Mouse (Mus musculus) hindbrain, embryonic 11.5 days (tissue): ENCODE measurements around the gene Gtf2i. TPM values are rescaled to one million over a fixed set of nuclear protein-coding genes. Genes with fewer than 3 reads are reported as not detected.
"Not testable (repeated sequence)": the region's sequence is repeated elsewhere in the genome, so short reads cannot be mapped to it uniquely, and the experiment has no call there.

Source experiments
- ATAC-seq: fragments of 200-750 bp; cut with Nextera tagmentation; 2 replicates; pipeline ENCODE4 v1.8.0; 2017; ENCODE audit warnings: mild to moderate bottlenecking, moderate TSS enrichment, moderate library complexity; ENCODE audit not compliant: low FRiP score
- DNase-seq: peaks from one replicate; pipeline ENCODE4 v3.0.0-alpha.2; 2015; ENCODE audit warnings: low spot score
- H3K27ac ChIP-seq: fragments of 300-500 bp; sonication (generic); 2 replicates; pipeline ENCODE4 v1.5.1; 2014; ENCODE audit warnings: mild to moderate bottlenecking, low read depth, low read length
- H3K27me3 ChIP-seq: fragments of 300-500 bp; sonication (generic); 2 replicates; pipeline ENCODE4 v1.6.1; 2014; ENCODE audit warnings: mild to moderate bottlenecking, low read length, moderate library complexity, mixed read lengths; ENCODE audit not compliant: control insufficient read depth, insufficient read depth
- H3K36me3 ChIP-seq: fragments of 300-500 bp; sonication (generic); 2 replicates; pipeline ENCODE4 v1.6.1; 2014; ENCODE audit warnings: mild to moderate bottlenecking, low read length, moderate library complexity, mixed read lengths; ENCODE audit not compliant: control insufficient read depth, insufficient read depth
- H3K4me1 ChIP-seq: fragments of 300-500 bp; sonication (generic); replicated peaks from 2 replicates; pipeline ENCODE4 v1.6.1; 2014; ENCODE audit warnings: low read length, mixed read lengths; ENCODE audit not compliant: control insufficient read depth, insufficient read depth
- H3K4me2 ChIP-seq: fragments of 300-500 bp; sonication (generic); replicated peaks from 2 replicates; pipeline ENCODE4 v1.6.1; 2014; ENCODE audit warnings: mild to moderate bottlenecking, low read depth, low read length
- H3K4me3 ChIP-seq: fragments of 300-500 bp; sonication (generic); 2 replicates; pipeline ENCODE4 v1.5.1; 2014; ENCODE audit warnings: low read depth, low read length
- H3K9ac ChIP-seq: fragments of 300-500 bp; sonication (generic); 2 replicates; pipeline ENCODE4 v1.6.1; 2014; ENCODE audit warnings: low read depth, low read length
- H3K9me3 ChIP-seq: fragments of 300-500 bp; sonication (generic); 2 replicates; pipeline ENCODE4 v1.6.1; 2016; ENCODE audit warnings: low read length; ENCODE audit not compliant: control insufficient read depth
- WGBS: fragments of 180-500 bp; shearing (Covaris S2); extraction: QIAGEN DNeasy Blood & Tissue Kit; methylation state at CpG from one replicate; pipeline ENCODE4 v1.1.7; 2014; 5-methylcytosine and 5-hydroxymethylcytosine counted together
- polyA plus RNA-seq: library from polyadenylated mRNA; unstranded; fragments of >200 nt; fragmentation: Nextera tagmentation; extraction: Ambion mirVana; gene quantifications from 2 replicates; pipeline ENCODE4 v1.2.1, GENCODE M21; 2014

The Gtf2i gene
- polyA plus RNA-seq = 178 and 181 TPM in 2 replicates

DNA sequence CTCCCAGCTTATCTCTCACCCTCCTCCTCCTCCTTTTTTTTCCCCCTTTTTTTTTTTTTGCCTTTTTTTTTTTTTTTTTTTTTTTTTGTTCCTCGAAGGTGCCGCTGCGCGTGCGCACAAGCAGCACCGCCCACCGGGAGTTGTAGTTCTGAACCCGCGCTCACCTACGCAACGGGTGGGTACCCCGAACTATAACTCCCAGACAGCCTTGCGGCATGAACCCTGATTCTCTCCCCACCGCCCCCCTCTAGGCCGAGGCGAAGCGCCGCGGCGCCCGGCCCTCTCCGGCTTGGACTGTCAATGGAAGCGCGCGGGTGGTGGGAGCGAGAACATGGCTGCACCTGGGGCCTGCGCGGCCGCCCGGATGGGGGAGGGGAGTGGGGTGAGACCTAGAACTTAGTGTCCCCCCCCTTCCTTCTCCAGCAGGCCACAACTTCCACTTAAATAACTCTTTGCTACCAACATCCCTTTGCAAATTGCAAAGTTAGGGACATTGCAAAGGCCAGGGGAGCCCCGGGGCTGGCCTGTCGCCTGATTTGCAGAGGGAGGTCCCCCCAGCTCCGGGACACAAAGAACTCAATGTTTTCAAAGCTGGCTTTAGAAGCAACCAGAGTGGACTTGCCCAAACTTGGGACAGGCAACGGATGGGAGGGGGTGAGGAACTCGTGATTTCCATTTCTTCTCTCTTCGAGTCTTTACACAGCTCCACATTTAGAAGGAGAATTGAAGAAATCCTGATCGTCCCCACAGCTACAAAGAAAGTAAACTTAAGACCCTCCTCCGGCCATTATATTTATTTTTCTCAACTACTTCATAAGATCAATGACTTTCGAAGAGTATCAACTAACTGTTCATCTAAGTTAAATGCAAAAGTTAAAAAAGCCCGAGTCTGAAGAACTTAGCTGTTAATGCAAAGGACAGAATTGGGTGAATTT, at the start of gene Gtf2i:
Gene Gtf2i (minus strand): TSS at position 73 of the 935 bp plus-strand sequence.
- DNase-seq = peak; percentile 96
- Histone ChIP-seq H3K27ac (peak within 1 kb of the TSS; percentile 99), H3K9me3 (no peaks in the 10 kb centered on the region), H3K27me3 (no peaks in the 10 kb centered on the region), H3K4me2 (peak within 1 kb of the TSS; percentile 70), H3K36me3 (peaks cover 3% of the 10 kb centered on the region; the same call in 1 of the 2 replicates), H3K4me3 (peak within 1 kb of the TSS; percentile 94), H3K9ac (peak within 1 kb of the TSS; percentile 100), H3K4me1 (no peaks in the 10 kb centered on the region; the same call in 1 of the 2 replicates)
- ATAC-seq = peak; percentile 93
- WGBS = under 1% methylated on average over 35 of the region's 40 CpGs

DNA sequence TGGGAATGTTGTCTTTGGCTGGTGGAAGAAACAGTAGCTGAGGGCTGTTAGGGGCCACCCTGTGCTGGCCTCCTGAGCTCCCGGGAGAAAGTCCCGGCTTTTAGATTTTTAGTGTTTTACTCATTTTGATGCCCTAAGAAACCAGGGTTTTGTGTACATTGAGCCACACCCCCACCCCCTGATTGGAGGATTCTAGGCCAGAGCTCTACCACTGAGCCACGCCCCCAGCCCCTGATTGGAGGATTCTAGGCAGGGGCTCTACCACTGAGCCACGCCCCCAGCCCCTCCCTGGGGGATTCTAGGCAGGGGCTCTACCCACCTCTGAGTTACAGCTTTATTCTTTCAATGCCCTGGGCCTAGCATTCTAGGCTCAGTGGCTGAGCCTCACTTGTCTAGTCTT, 44.5 kb upstream of the Gtf2i start:
- no peak overlapping the region for H3K4me2 ChIP-seq
- no peak overlapping the region for H3K9ac ChIP-seq
- DNase-seq (no peak), ATAC-seq (no peak)
- no peaks in the 10 kb centered on the region for H3K9me3 ChIP-seq
- H3K4me3 ChIP-seq = no peak overlapping the region
- WGBS = 87% methylated on average over 4 of the region's 4 CpGs
- H3K4me1 ChIP-seq = no peaks in the 10 kb centered on the region
- H3K27ac ChIP-seq = no peak overlapping the region
- no peaks in the 10 kb centered on the region for H3K27me3 ChIP-seq
- peaks cover 12% of the 10 kb centered on the region for H3K36me3 ChIP-seq

DNA sequence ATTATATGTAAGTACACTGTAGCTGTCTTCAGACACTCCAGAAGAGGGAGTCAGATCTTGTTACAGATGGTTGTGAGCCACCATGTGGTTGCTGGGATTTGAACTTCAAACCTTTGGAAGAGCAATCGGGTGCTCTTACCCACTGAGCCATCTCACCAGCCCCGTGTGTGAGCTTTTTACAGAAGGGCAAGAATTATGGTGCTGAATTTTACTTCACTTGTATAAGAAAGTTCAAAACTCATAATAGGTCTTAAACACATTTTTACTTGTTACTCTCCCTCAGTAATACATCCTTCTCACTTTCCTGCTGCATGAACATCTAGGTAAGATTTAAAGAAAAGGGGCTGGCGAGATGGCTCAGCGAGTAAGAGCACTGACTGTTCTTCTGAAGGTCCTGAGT, 40.8 kb upstream of the Gtf2i start:
- H3K36me3 ChIP-seq, H3K4me3 ChIP-seq, H3K27ac ChIP-seq, ATAC-seq, H3K4me2 ChIP-seq, H3K9ac ChIP-seq, H3K9me3 ChIP-seq, DNase-seq, H3K4me1 ChIP-seq, H3K27me3 ChIP-seq: not testable (repeated sequence)
- 86% methylated on average over 4 of the region's 4 CpGs for WGBS

DNA sequence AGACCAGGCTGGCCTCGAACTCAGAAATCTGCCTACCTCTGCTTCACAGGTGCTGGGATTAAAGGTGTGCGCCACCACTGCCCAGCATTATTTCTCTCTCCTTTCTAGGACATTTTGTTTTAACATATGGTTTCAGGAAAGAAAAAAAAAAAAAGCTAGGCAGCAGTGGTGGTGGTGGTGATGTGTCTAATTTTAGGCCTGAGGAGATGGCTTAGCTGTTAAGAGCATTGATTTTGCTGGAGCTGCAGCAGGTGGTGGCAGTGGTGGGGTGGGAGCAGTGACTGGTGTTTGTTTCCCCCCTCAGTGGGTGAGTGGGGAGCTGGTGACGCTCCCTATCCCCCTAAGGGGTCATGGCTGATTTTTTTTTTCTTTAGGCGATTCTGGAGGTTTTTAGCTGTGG, 38.6 kb upstream of the Gtf2i start:
- Histone ChIP-seq H3K4me2 (no peak overlapping the region), H3K4me3 (no peak overlapping the region), H3K9ac (no peak overlapping the region), H3K27ac (no peak overlapping the region), H3K9me3 (no peaks in the 10 kb centered on the region), H3K4me1 (no peaks in the 10 kb centered on the region), H3K27me3 (no peaks in the 10 kb centered on the region), H3K36me3 (no peaks in the 10 kb centered on the region)
- DNase-seq = no peak
- ATAC-seq = no peak
- WGBS = 82% methylated on average over 4 of the region's 4 CpGs

DNA sequence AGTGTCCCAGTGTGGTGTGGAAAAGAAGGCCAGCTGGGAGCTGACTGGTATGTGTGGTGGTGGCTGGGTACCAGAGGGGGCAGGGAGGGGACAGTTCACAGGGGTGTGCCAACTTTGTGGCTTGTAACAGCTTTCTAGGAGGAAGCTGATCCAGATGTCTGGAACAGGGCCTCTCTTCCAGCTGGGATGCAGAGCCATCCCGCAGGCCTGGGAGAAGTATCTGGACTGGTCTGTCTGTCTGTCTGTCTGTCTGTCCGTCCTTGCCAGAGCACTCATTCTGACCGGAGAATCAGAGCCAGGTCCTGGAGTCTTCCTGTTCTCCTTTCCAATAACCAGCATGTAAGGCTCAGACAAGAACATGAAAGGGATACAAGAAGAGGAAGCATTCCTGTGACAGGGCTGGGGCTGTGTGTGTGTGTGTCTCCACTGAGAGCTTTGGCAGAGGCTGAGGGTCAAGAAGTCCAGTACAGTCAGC, 38.0 kb upstream of the Gtf2i start:
- Histone ChIP-seq H3K27me3 (no peaks in the 10 kb centered on the region), H3K4me1 (no peaks in the 10 kb centered on the region), H3K4me2 (no peak overlapping the region), H3K27ac (no peak overlapping the region), H3K9ac (no peak overlapping the region), H3K9me3 (no peaks in the 10 kb centered on the region), H3K4me3 (no peak overlapping the region), H3K36me3 (no peaks in the 10 kb centered on the region)
- WGBS = 87% methylated on average over 3 of the region's 3 CpGs
- no peak for DNase-seq
- ATAC-seq = no peak

DNA sequence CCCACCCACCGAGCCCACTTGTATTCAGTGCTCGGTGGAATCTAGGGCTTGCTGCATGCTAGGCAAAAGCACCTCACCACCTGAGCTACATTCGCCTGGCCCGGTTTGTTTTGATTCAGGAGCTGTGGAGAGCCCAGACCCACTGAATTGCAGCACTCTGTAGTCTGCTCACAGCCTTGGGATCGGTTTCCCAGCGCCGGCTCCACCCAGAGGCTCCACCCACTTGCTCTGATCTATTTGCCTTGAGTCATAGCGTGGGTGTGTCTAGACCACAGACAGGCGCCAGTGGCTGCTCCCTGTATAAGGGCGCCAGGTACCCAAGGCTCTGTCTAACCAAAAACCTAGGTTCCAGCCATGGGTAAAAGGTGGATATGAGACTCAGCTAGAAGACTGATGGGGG, 36.1 kb upstream of the Gtf2i start:
- Histone ChIP-seq H3K27me3 (no peaks in the 10 kb centered on the region), H3K4me1 (no peaks in the 10 kb centered on the region), H3K9me3 (no peaks in the 10 kb centered on the region), H3K9ac (no peak overlapping the region), H3K4me2 (no peak overlapping the region), H3K36me3 (no peaks in the 10 kb centered on the region), H3K27ac (no peak overlapping the region), H3K4me3 (no peak overlapping the region)
- DNase-seq = peak; percentile 59
- WGBS = 15% methylated on average over 10 of the region's 10 CpGs
- peak; percentile 67; the same call in 1 of the 2 replicates for ATAC-seq

DNA sequence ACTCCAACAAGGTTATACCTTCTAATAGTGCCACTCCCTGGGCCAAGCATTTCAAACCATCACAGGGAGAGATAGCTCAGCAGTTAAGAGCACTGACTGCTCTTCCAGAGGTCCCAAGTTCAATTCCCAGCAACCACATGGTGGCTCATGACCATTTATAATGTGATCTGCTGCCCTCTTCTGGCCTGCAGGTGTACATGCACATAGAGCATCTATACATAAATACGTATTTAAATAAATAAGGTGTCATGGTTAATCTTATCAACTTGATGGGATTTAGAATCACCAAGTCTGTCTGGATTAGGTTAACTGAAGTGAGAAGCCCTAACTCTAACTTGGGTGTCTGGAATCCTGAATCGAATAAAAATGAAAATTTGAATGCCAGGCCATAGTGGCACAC, 32.5 kb upstream of the Gtf2i start:
- Histone ChIP-seq H3K9me3 (no peaks in the 10 kb centered on the region), H3K9ac (no peak overlapping the region), H3K4me1 (no peaks in the 10 kb centered on the region), H3K36me3 (no peaks in the 10 kb centered on the region), H3K27ac (no peak overlapping the region), H3K4me3 (no peak overlapping the region), H3K27me3 (no peaks in the 10 kb centered on the region), H3K4me2 (no peak overlapping the region)
- ATAC-seq (no peak), DNase-seq (no peak)
- WGBS = 72% methylated on average over 2 of the region's 2 CpGs

DNA sequence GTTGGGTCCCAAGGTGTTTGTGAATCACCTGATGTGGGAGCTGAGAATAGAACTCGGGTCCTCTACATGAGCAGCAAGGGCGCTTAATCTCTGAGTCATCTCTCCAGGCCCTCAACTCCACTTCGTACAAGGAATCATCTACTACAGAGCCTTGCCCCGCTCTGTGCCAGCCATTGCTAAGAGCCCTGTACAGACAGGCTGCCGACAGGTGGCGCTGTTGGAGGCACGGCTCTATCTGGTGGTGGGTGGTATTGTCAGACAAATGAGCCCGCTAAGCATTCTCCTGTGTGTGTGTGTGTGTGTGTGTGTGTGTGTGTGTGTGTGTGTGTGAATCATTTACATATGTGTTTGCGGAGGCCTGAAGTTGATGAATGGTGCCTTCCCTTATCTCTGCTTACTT, 30.9 kb upstream of the Gtf2i start:
- no peak overlapping the region for H3K9ac ChIP-seq
- H3K27me3 ChIP-seq = no peaks in the 10 kb centered on the region
- no peak overlapping the region for H3K27ac ChIP-seq
- no peaks in the 10 kb centered on the region for H3K9me3 ChIP-seq
- H3K36me3 ChIP-seq = no peaks in the 10 kb centered on the region
- H3K4me3 ChIP-seq = no peak overlapping the region
- ATAC-seq (no peak), DNase-seq (peak; percentile 32)
- H3K4me2 ChIP-seq = no peak overlapping the region
- WGBS = 89% methylated on average over 9 of the region's 9 CpGs
- no peaks in the 10 kb centered on the region for H3K4me1 ChIP-seq

DNA sequence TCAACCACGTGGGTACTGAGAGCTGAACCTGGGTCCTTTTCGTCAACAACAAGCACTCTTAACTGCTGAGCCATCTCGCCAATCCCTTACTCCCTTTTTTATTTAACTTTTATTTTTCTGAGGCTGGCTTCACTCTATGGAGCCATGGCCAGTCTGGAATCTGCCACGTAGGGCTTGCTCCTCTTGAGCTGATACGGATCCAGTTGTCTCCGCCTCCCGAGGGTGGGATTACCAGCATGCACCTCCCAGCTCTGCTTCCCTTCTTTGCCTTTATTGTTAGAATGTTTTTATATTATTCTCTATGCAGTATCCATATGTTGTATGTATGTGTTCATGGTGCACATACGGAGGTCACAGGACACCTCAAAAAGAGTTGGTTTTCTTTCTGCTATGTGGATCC, 29.5 kb upstream of the Gtf2i start:
- H3K4me2 ChIP-seq = no peak overlapping the region
- WGBS = 88% methylated on average over 8 of the region's 8 CpGs
- no peaks in the 10 kb centered on the region for H3K9me3 ChIP-seq
- DNase-seq (no peak), ATAC-seq (no peak)
- no peak overlapping the region for H3K4me3 ChIP-seq
- no peaks in the 10 kb centered on the region for H3K27me3 ChIP-seq
- no peaks in the 10 kb centered on the region for H3K4me1 ChIP-seq
- H3K27ac ChIP-seq = no peak overlapping the region
- no peaks in the 10 kb centered on the region for H3K36me3 ChIP-seq
- H3K9ac ChIP-seq = no peak overlapping the region
